Mouse (Mus musculus): ENCODE results near the gene Tm6sf2. TPM values are rescaled to one million over a fixed set of nuclear protein-coding genes. Genes with fewer than 3 reads are reported as not detected.

Gene Tm6sf2
- polyA plus RNA-seq, 1 experiment from 2014 or later = 1.3 TPM

DNA sequence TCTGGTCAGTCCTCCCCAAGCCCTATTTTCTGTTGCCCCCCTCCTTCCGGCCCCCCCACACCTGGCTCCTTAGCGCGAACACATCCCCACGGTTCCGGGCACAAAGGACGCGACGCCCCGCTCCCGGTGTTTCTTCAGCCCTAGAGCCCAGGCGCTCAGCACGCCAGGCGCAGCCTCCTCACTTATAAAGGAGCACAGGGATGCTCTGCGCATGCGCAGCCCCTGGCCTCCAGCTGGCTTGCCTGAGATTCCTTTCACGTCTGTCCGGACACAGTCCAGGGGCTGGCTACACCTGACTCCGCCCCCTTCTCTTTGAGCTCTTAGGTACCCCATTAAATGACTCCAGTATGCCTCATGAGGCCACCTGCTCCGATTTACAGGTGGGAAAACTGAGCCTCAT, 47.9 kb downstream of the Tm6sf2 start, which contains the start of gene Ncan:
Ncan (minus strand) TSS at position 207 of the 400 bp plus-strand sequence.
- no peaks in the 10 kb centered on the region for H3K9me3 ChIP-seq
- peak within 1 kb of the TSS; percentile 65 for H3K4me3 ChIP-seq
- ATAC-seq (ENCODE audit: low FRiP score, low read depth) = peak; percentile 77
- H3K36me3 ChIP-seq = peaks cover 4% of the 10 kb centered on the region
- peaks cover 34% of the 10 kb centered on the region for H3K27me3 ChIP-seq
- 2% methylated on average over 19 of the region's 19 CpGs for WGBS
- peaks cover 31% of the 10 kb centered on the region for H3K4me1 ChIP-seq
- peak within 1 kb of the TSS; percentile 96 for H3K27ac ChIP-seq (replicated peaks)
- H3K4me2 ChIP-seq (replicated peaks) = peak within 1 kb of the TSS; percentile 64
- H3K9ac ChIP-seq (replicated peaks) = peak within 1 kb of the TSS; percentile 91

DNA sequence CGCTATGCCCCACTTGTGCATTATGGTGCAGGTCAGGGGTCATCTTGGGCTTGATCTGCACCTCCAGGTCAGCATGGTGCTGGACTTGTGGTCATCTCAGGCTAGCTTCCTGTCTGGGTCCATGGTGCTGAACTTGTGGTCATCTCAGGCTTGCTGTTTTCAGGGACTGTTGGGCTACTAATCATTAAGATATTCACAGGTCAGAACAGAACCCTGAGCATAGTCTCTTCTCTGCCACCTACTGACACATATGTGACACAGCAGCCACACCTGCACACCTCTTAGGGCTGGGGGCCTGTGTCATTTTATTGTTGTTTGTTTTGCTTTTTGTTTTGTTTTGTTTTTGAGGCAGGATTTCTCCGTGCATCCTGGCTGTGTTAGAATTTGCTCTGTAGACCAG, 50.1 kb downstream of the Tm6sf2 start:
- no peaks in the 10 kb centered on the region for H3K9me3 ChIP-seq

DNA sequence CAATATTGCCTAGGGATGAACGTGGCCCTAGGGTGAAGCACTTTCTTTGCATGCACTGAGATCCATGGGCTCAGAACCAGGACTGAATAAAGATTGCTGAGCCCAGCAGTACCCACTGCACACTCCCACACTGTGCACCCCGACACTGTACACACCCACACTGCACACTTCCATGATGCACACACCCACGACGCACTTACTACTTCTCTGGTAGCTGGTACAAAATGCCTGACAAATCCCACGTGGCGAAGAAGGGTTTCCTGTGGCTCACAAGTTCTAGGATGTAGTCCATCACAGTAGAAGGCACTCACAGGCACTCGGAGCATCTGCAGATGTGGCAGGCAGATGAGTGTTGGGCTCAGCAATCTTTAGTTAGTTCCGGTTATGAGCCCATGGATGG, 52.3 kb downstream of the Tm6sf2 start:
- H3K27ac ChIP-seq (replicated peaks) = no peak overlapping the region
- peaks cover 6% of the 10 kb centered on the region; the same call in 1 of the 2 replicates for H3K4me1 ChIP-seq
- H3K4me2 ChIP-seq (replicated peaks) = no peak overlapping the region
- no peak for ATAC-seq (ENCODE audit: low FRiP score, low read depth)
- H3K4me3 ChIP-seq = no peak overlapping the region
- H3K27me3 ChIP-seq = peaks cover 13% of the 10 kb centered on the region; the same call in 1 of the 2 replicates
- H3K9me3 ChIP-seq = no peaks in the 10 kb centered on the region
- H3K36me3 ChIP-seq = no peaks in the 10 kb centered on the region
- 68% methylated on average over 8 of the region's 8 CpGs for WGBS
- H3K9ac ChIP-seq (replicated peaks) = no peak overlapping the region

More for the DNA sequence above, 50.1 kb downstream of the Tm6sf2 start:
- no peak overlapping the region for H3K27ac ChIP-seq (replicated peaks)
- no peaks in the 10 kb centered on the region for H3K36me3 ChIP-seq
- no peak overlapping the region for H3K4me3 ChIP-seq
- WGBS = 52% methylated on average over 2 of the region's 2 CpGs
- H3K4me1 ChIP-seq = peaks cover 17% of the 10 kb centered on the region
- peaks cover 14% of the 10 kb centered on the region; the same call in 1 of the 2 replicates for H3K27me3 ChIP-seq
- H3K4me2 ChIP-seq (replicated peaks) = no peak overlapping the region
- H3K9ac ChIP-seq (replicated peaks) = no peak overlapping the region
- ATAC-seq (ENCODE audit: low FRiP score, low read depth) = no peak

DNA sequence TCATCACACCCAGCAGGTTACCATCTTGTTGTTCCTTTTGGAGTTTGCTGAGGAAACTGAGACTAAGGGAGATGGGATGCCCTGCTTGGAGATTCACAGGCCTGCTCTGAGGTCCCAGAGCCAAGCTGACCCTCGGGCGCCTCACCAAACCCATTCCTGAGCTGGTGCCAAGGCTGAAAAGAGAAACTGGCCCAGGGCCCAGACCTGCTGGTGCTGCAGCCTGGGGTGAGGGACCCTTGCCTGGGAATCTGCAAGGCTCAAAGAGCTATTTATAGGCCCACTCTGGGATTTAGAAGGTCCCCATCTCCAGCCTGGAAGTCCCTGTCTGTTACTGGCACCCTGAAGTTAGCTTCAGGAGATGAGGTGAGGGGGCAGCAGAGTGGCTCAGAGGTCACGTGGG, 55.7 kb downstream of the Tm6sf2 start:
- Histone ChIP-seq H3K9ac (replicated peaks) (no peak overlapping the region), H3K4me2 (replicated peaks) (no peak overlapping the region), H3K4me1 (peaks cover 12% of the 10 kb centered on the region), H3K9me3 (no peaks in the 10 kb centered on the region), H3K27ac (replicated peaks) (no peak overlapping the region), H3K36me3 (peaks cover 13% of the 10 kb centered on the region; the same call in 1 of the 2 replicates), H3K27me3 (peaks cover 13% of the 10 kb centered on the region; the same call in 1 of the 2 replicates), H3K4me3 (no peak overlapping the region)
- no peak for ATAC-seq (ENCODE audit: low FRiP score, low read depth)
- 87% methylated on average over 3 of the region's 3 CpGs for WGBS

DNA sequence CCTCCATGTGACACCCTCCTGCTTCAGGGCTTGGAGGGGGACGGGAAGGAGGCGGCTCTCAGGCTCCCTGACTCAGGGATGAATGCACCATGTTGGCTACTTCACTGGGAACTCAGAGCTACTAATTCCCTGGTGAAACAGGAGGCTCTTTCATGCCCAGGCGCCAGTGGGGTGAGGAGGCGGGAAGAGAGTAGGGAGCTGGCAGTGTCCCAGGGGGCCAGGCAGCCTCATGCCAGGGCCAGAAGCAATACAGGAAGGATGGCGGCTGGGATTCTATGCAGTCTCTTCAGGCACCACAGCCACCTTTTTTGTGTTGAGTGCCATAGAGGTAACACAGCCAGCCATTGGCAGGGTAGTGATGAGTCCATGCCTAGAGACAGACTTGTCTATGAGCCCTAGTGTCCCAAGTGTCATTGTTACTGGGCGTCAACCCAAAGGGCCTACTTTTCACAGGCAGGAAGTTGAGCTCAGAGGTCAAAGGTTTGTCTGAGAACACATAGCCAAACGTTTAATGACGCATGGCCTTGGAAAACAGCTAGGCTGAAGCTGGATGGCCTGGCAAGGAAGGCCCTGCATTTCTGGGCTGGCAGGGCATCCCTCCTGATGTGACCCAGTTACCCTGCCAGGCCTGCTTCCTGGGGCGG, 56.7 kb downstream of the Tm6sf2 start:
- Histone ChIP-seq H3K4me2 (replicated peaks) (no peak overlapping the region), H3K4me1 (peaks cover 12% of the 10 kb centered on the region), H3K9me3 (no peaks in the 10 kb centered on the region), H3K27me3 (peaks cover 7% of the 10 kb centered on the region; the same call in 1 of the 2 replicates), H3K27ac (replicated peaks) (no peak overlapping the region), H3K9ac (replicated peaks) (no peak overlapping the region), H3K36me3 (peaks cover 22% of the 10 kb centered on the region), H3K4me3 (no peak overlapping the region)
- 69% methylated on average over 9 of the region's 9 CpGs for WGBS
- ATAC-seq (ENCODE audit: low FRiP score, low read depth) = no peak

Small RNA genes lying within 50 kb of the gene (microRNA-seq; reads per million reads assigned to microRNA genes)
- 3.0 reads per million, percentile 8 among the genes with 10 or more reads in this experiment for gene Mir7066

Other genes starting within 250 kb of the Tm6sf2 start
- gene Pbx4, start 240.4 kb upstream of the Tm6sf2 start, polyA plus RNA-seq (2016; fragmentation: Nextera tagmentation; extraction: Ambion mirVana) = 44.8 and 49.3 TPM in 2 replicates
- 0.85 and 1.1 TPM in 2 replicates for gene Cilp2, start 185.2 kb upstream of the Tm6sf2 start, polyA plus RNA-seq (2016; fragmentation: Nextera tagmentation; extraction: Ambion mirVana)
- gene Tssk6, start 170.7 kb upstream of the Tm6sf2 start, polyA plus RNA-seq (2016; fragmentation: Nextera tagmentation; extraction: Ambion mirVana) = 4.0 and 5.7 TPM in 2 replicates
- 165 and 170 TPM in 2 replicates for gene Ndufa13, start 170.4 kb upstream of the Tm6sf2 start, polyA plus RNA-seq (2016; fragmentation: Nextera tagmentation; extraction: Ambion mirVana)
- gene Yjefn3, start 170.2 kb upstream of the Tm6sf2 start, polyA plus RNA-seq (2016; fragmentation: Nextera tagmentation; extraction: Ambion mirVana) = 7.2 and 8.0 TPM in 2 replicates
- gene Gatad2a, start 76.5 kb upstream of the Tm6sf2 start, polyA plus RNA-seq (2016; fragmentation: Nextera tagmentation; extraction: Ambion mirVana) = 44.3 TPM in 2 replicates
- 76.4 and 77.8 TPM in 2 replicates for gene Mau2, start 30.2 kb upstream of the Tm6sf2 start, polyA plus RNA-seq (2016; fragmentation: Nextera tagmentation; extraction: Ambion mirVana)
- gene Sugp1, start 30.1 kb upstream of the Tm6sf2 start, polyA plus RNA-seq (2016; fragmentation: Nextera tagmentation; extraction: Ambion mirVana) = 55.6 and 56.8 TPM in 2 replicates
- gene Hapln4, start 10.5 kb downstream of the Tm6sf2 start, polyA plus RNA-seq (2016; fragmentation: Nextera tagmentation; extraction: Ambion mirVana) = 0.20 and 0.23 TPM in 2 replicates
- gene Ncan, start 47.9 kb downstream of the Tm6sf2 start, polyA plus RNA-seq (2016; fragmentation: Nextera tagmentation; extraction: Ambion mirVana) = 91.9 and 109 TPM in 2 replicates
- 23.3 and 23.8 TPM in 2 replicates for gene Nr2c2ap, start 58.4 kb downstream of the Tm6sf2 start, polyA plus RNA-seq (2016; fragmentation: Nextera tagmentation; extraction: Ambion mirVana)
- gene Rfxank, start 66.2 kb downstream of the Tm6sf2 start, polyA plus RNA-seq (2016; fragmentation: Nextera tagmentation; extraction: Ambion mirVana) = 16.3 and 17.8 TPM in 2 replicates
- 37.1 and 41.9 TPM in 2 replicates for gene Borcs8, start 66.6 kb downstream of the Tm6sf2 start, polyA plus RNA-seq (2016; fragmentation: Nextera tagmentation; extraction: Ambion mirVana)
- gene Mef2b, start 66.8 kb downstream of the Tm6sf2 start, polyA plus RNA-seq (2016; fragmentation: Nextera tagmentation; extraction: Ambion mirVana) = 0.19 and 0.46 TPM in 2 replicates
- gene Tmem161a, start 99.4 kb downstream of the Tm6sf2 start, polyA plus RNA-seq (2016; fragmentation: Nextera tagmentation; extraction: Ambion mirVana) = 47.6 and 49.0 TPM in 2 replicates
- 3.9 and 4.3 TPM in 2 replicates for gene Slc25a42, start 139.4 kb downstream of the Tm6sf2 start, polyA plus RNA-seq (2016; fragmentation: Nextera tagmentation; extraction: Ambion mirVana)
- gene Sugp2, start 161.3 kb downstream of the Tm6sf2 start, polyA plus RNA-seq (2016; fragmentation: Nextera tagmentation; extraction: Ambion mirVana) = 82.5 and 88.6 TPM in 2 replicates
- gene Armc6, start 161.5 kb downstream of the Tm6sf2 start, polyA plus RNA-seq (2016; fragmentation: Nextera tagmentation; extraction: Ambion mirVana) = 45.5 and 47.1 TPM in 2 replicates
- 99.6 and 100 TPM in 2 replicates for gene Homer3, start 209.9 kb downstream of the Tm6sf2 start, polyA plus RNA-seq (2016; fragmentation: Nextera tagmentation; extraction: Ambion mirVana)
- 47.1 and 53.8 TPM in 2 replicates for gene Ddx49, start 229.6 kb downstream of the Tm6sf2 start, polyA plus RNA-seq (2016; fragmentation: Nextera tagmentation; extraction: Ambion mirVana)
- gene Cope, start 229.6 kb downstream of the Tm6sf2 start, polyA plus RNA-seq (2016; fragmentation: Nextera tagmentation; extraction: Ambion mirVana) = 222 and 235 TPM in 2 replicates
- 15.3 and 17.1 TPM in 2 replicates for gene Cers1, start 242.9 kb downstream of the Tm6sf2 start, polyA plus RNA-seq (2016; fragmentation: Nextera tagmentation; extraction: Ambion mirVana)

Measured in midbrain, embryonic 12.5 days (tissue).